In the genomic region with DNA sequence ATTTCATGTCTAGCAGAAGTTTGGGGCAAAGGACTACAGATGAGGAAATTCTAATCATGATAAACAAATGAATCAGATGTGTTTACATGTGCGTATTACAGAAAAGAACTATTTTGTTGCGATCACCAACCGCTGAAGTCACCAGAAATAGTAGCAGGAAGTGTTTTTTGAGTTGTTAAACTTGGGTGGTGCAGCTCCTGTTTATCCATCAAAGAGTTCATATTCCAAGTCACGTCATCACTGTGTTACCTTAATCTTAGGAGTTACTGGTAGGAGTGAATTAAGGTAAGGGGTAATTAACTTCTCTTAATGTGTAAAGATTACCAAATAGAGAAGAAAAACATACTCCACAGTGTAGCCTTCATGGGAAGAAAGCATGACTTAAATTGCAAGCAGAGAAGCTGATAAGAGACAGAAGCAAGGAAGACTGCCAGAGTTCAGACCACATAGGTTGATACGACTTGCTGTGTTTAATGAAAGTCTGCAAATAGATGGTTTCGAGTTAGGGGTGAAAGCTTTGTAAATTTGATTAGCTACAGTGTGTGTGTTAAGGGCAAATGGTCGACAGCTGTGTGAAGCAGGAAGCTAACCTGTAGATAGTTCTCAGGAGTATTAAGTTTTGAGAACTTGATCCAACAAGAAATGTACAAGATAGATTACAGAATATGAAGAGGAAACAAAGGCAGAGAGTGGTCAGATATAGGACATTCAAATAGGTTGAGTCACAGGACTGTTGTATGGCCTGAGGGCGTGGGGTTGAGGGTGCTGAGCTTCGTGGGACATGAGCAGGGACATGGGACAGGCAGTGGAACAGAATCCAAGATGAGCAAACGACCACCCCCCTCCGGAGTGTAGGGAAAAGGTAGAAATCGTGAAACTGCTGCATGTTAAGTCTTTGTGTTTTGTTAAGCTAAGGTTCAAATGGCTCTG, we compare ENCODE assay signal across 8 mouse cellular contexts. TPM values are rescaled to one million over a fixed set of nuclear protein-coding genes. Genes with fewer than 3 reads are reported as not detected.
DNase-seq lines count a peak whose midpoint lies in the region; ATAC-seq and TF ChIP-seq lines count a peak whose summit lies in the region.

No protein-coding gene starts in this region.

- peaks cover 9% of the 10 kb centered on the region for H3K4me1 ChIP-seq in kidney, postnatal 0 days (replicated peaks; ENCODE audit: insufficient read depth, low read length)
- H3K4me1 ChIP-seq in brown adipose tissue, adult 24 weeks (ENCODE audit: control insufficient read depth, insufficient read depth, insufficient read length, low read length): 0 out of 2 replicates have a peak, but pooled peaks cover 2% of the 10 kb centered on the region
- no peaks in the 10 kb centered on the region; the same call in 1 of the 2 replicates for H3K4me1 ChIP-seq in hindbrain, postnatal 0 days (ENCODE audit: insufficient read depth, low read length)
- no peaks in the 10 kb centered on the region for H3K4me1 ChIP-seq in midbrain, postnatal 0 days (ENCODE audit: insufficient read depth, low read length)

- no peak for ATAC-seq in kidney, postnatal 0 days (replicated peaks; ENCODE audit: low FRiP score, low read depth)
- ATAC-seq in hindbrain, postnatal 0 days: no peak
- no peak for ATAC-seq in midbrain, postnatal 0 days (ENCODE audit: low FRiP score)

- H3K27me3 ChIP-seq in kidney, postnatal 0 days (ENCODE audit: insufficient read depth, low read length): no peaks in the 10 kb centered on the region
- no peaks in the 10 kb centered on the region for H3K27me3 ChIP-seq in hindbrain, postnatal 0 days (ENCODE audit: insufficient read depth, low read length)
- no peaks in the 10 kb centered on the region for H3K27me3 ChIP-seq in midbrain, postnatal 0 days (ENCODE audit: insufficient read depth, low read length)

- peak; percentile 11 for DNase-seq in kidney, postnatal 0 days (ENCODE audit: low spot score)
- no peak for DNase-seq in kidney, postnatal 14 days
- no peak for DNase-seq in hindbrain, postnatal 0 days (ENCODE audit: low spot score)
- DNase-seq in midbrain, postnatal 0 days (ENCODE audit: low spot score): no peak
- DNase-seq in layer of hippocampus, adult 18-20 months (ENCODE audit: low spot score in 2 of 2): no peak
- DNase-seq in urinary bladder, postnatal 10 days (ENCODE audit: low spot score): no peak
- DNase-seq in kidney, adult 18-20 months: no peak

- peak overlapping the region; percentile 73 for H3K4me3 ChIP-seq in kidney, postnatal 0 days (replicated peaks; ENCODE audit: low read depth, low read length)
- peak overlapping the region; percentile 95; the same call in 1 of the 2 replicates for H3K4me3 ChIP-seq in brown adipose tissue, adult 24 weeks (ENCODE audit: insufficient read depth, low read depth, low read length)
- H3K4me3 ChIP-seq in hindbrain, postnatal 0 days (ENCODE audit: low read length): peak overlapping the region; percentile 82
- peak overlapping the region; percentile 45 for H3K4me3 ChIP-seq in midbrain, postnatal 0 days (ENCODE audit: low read depth, low read length)

- no peaks in the 10 kb centered on the region for H3K9me3 ChIP-seq in kidney, postnatal 0 days (replicated peaks; ENCODE audit: low read length)
- H3K9me3 ChIP-seq in hindbrain, postnatal 0 days (ENCODE audit: low read length): no peaks in the 10 kb centered on the region
- H3K9me3 ChIP-seq in midbrain, postnatal 0 days (ENCODE audit: low read length): no peaks in the 10 kb centered on the region

- H3K4me2 ChIP-seq in kidney, postnatal 0 days (ENCODE audit: low read length): peak overlapping the region; percentile 70
- peak overlapping the region; percentile 64 for H3K4me2 ChIP-seq in hindbrain, postnatal 0 days (ENCODE audit: low read depth, low read length)
- peak overlapping the region; percentile 54 for H3K4me2 ChIP-seq in midbrain, postnatal 0 days (ENCODE audit: low read depth, low read length, poor library complexity, severe bottlenecking)

- 0 out of 2 replicates have a peak overlapping the region, but pooled peaks have one; percentile 6 for H3K27ac ChIP-seq in kidney, postnatal 0 days
- H3K27ac ChIP-seq in brown adipose tissue, adult 24 weeks (replicated peaks; ENCODE audit: low read depth, low read length): no peak overlapping the region
- H3K27ac ChIP-seq in hindbrain, postnatal 0 days: no peak overlapping the region
- H3K27ac ChIP-seq in midbrain, postnatal 0 days (ENCODE audit: low read depth, low read length): no peak overlapping the region

- TF ChIP-seq CTCF in kidney, postnatal 0 days (IDR thresholded peaks at IDR 0.05; ENCODE audit: low read depth): no peak
- no peak for TF ChIP-seq CTCF in hindbrain, postnatal 0 days (IDR thresholded peaks at IDR 0.05; ENCODE audit: low read depth)
- no peak for TF ChIP-seq CTCF in midbrain, postnatal 0 days (IDR thresholded peaks at IDR 0.05)

- peak overlapping the region; percentile 70; the same call in 1 of the 2 replicates for H3K9ac ChIP-seq in kidney, postnatal 0 days (ENCODE audit: low read depth, low read length)
- peak overlapping the region; percentile 62 for H3K9ac ChIP-seq in hindbrain, postnatal 0 days (replicated peaks; ENCODE audit: low read length)
- peak overlapping the region; percentile 45 for H3K9ac ChIP-seq in midbrain, postnatal 0 days (replicated peaks; ENCODE audit: low read length, poor library complexity, severe bottlenecking)

- WGBS in kidney, postnatal 0 days: 43% methylated on average over 12 of the region's 12 CpGs
- 56% methylated on average over 12 of the region's 12 CpGs for WGBS in hindbrain, postnatal 0 days
- 61% methylated on average over 12 of the region's 12 CpGs for WGBS in midbrain, postnatal 0 days

- peaks cover 18% of the 10 kb centered on the region for H3K36me3 ChIP-seq in kidney, postnatal 0 days (ENCODE audit: insufficient read depth, low read length)
- peaks cover 21% of the 10 kb centered on the region; the same call in 1 of the 2 replicates for H3K36me3 ChIP-seq in hindbrain, postnatal 0 days (ENCODE audit: insufficient read depth, low read length)
- H3K36me3 ChIP-seq in midbrain, postnatal 0 days (ENCODE audit: insufficient read depth, low read length): peaks cover 23% of the 10 kb centered on the region

RNA-seq across cellular contexts. Expression of a gene that starts 1.0 kb away (rescaled TPM):
- 21.1 and 24.1 TPM in 2 replicates for polyA plus RNA-seq in kidney, postnatal 0 days (2015; fragmentation: Nextera tagmentation; extraction: Ambion mirVana)
- 4.9 and 6.6 TPM in 2 replicates for polyA plus RNA-seq in brown adipose tissue, adult 24 weeks (2012; ENCODE audit: insufficient read depth, insufficient read length, missing spikeins)
- total RNA-seq in hindbrain, postnatal 0 days (2014; rRNA removed): 8.3 and 12.0 TPM in 2 replicates
- polyA plus RNA-seq in hindbrain, postnatal 0 days (2015; fragmentation: Nextera tagmentation; extraction: Ambion mirVana): 17.5 and 18.5 TPM in 2 replicates
- total RNA-seq in midbrain, postnatal 0 days (2014; rRNA removed): 13.5 and 17.7 TPM in 2 replicates
- polyA plus RNA-seq in midbrain, postnatal 0 days (2015; fragmentation: Nextera tagmentation; extraction: Ambion mirVana): 18.2 and 20.3 TPM in 2 replicates
- total RNA-seq in layer of hippocampus, adult 18-20 months (2021): 10 to 100 TPM; 13.2 to 14.4 TPM

RNA-seq across cellular contexts. Expression of a gene that starts 23.7 kb away (rescaled TPM):
- polyA plus RNA-seq in kidney, postnatal 0 days (2015; fragmentation: Nextera tagmentation; extraction: Ambion mirVana): 0.09 and 0.10 TPM in 2 replicates
- not detected in 2 replicates for polyA plus RNA-seq in brown adipose tissue, adult 24 weeks (2012; ENCODE audit: insufficient read depth, insufficient read length, missing spikeins)
- total RNA-seq in hindbrain, postnatal 0 days (2014; rRNA removed): 1.3 TPM in 2 replicates
- 0.96 and 1.0 TPM in 2 replicates for polyA plus RNA-seq in hindbrain, postnatal 0 days (2015; fragmentation: Nextera tagmentation; extraction: Ambion mirVana)
- 0.05 and 0.66 TPM in 2 replicates for total RNA-seq in midbrain, postnatal 0 days (2014; rRNA removed)
- polyA plus RNA-seq in midbrain, postnatal 0 days (2015; fragmentation: Nextera tagmentation; extraction: Ambion mirVana): 0.51 and 0.60 TPM in 2 replicates
- total RNA-seq in layer of hippocampus, adult 18-20 months (2021): not detected

RNA-seq across cellular contexts. Expression of a gene that starts 40.4 kb away (rescaled TPM):
- 14.9 and 17.1 TPM in 2 replicates for polyA plus RNA-seq in kidney, postnatal 0 days (2015; fragmentation: Nextera tagmentation; extraction: Ambion mirVana)
- 11.9 and 12.5 TPM in 2 replicates for polyA plus RNA-seq in brown adipose tissue, adult 24 weeks (2012; ENCODE audit: insufficient read depth, insufficient read length, missing spikeins)
- total RNA-seq in hindbrain, postnatal 0 days (2014; rRNA removed): 17.4 and 25.4 TPM in 2 replicates
- polyA plus RNA-seq in hindbrain, postnatal 0 days (2015; fragmentation: Nextera tagmentation; extraction: Ambion mirVana): 16.6 and 17.6 TPM in 2 replicates
- 12.8 and 16.8 TPM in 2 replicates for total RNA-seq in midbrain, postnatal 0 days (2014; rRNA removed)
- polyA plus RNA-seq in midbrain, postnatal 0 days (2015; fragmentation: Nextera tagmentation; extraction: Ambion mirVana): 16.2 and 18.7 TPM in 2 replicates
- 10 to 100 TPM; 22.9 to 28.0 TPM for total RNA-seq in layer of hippocampus, adult 18-20 months (2021)

RNA-seq across cellular contexts. Expression of a gene that starts 40.6 kb away (rescaled TPM):
- 68.7 and 79.5 TPM in 2 replicates for polyA plus RNA-seq in kidney, postnatal 0 days (2015; fragmentation: Nextera tagmentation; extraction: Ambion mirVana)
- polyA plus RNA-seq in brown adipose tissue, adult 24 weeks (2012; ENCODE audit: insufficient read depth, insufficient read length, missing spikeins): 19.0 and 22.6 TPM in 2 replicates
- total RNA-seq in hindbrain, postnatal 0 days (2014; rRNA removed): 36.4 and 49.7 TPM in 2 replicates
- polyA plus RNA-seq in hindbrain, postnatal 0 days (2015; fragmentation: Nextera tagmentation; extraction: Ambion mirVana): 62.2 and 65.6 TPM in 2 replicates
- total RNA-seq in midbrain, postnatal 0 days (2014; rRNA removed): 46.3 and 52.9 TPM in 2 replicates
- 72.7 and 74.6 TPM in 2 replicates for polyA plus RNA-seq in midbrain, postnatal 0 days (2015; fragmentation: Nextera tagmentation; extraction: Ambion mirVana)
- 10 to 100 TPM; 32.1 to 32.8 TPM for total RNA-seq in layer of hippocampus, adult 18-20 months (2021)

RNA-seq across cellular contexts. Expression of a gene that starts 48.2 kb away (rescaled TPM):
- 0.33 and 0.51 TPM in 2 replicates for polyA plus RNA-seq in kidney, postnatal 0 days (2015; fragmentation: Nextera tagmentation; extraction: Ambion mirVana)
- polyA plus RNA-seq in brown adipose tissue, adult 24 weeks (2012; ENCODE audit: insufficient read depth, insufficient read length, missing spikeins): not detected in 2 replicates
- not detected in 2 replicates for total RNA-seq in hindbrain, postnatal 0 days (2014; rRNA removed)
- polyA plus RNA-seq in hindbrain, postnatal 0 days (2015; fragmentation: Nextera tagmentation; extraction: Ambion mirVana): 0.21 and 0.41 TPM in 2 replicates
- not detected in 2 replicates for total RNA-seq in midbrain, postnatal 0 days (2014; rRNA removed)
- polyA plus RNA-seq in midbrain, postnatal 0 days (2015; fragmentation: Nextera tagmentation; extraction: Ambion mirVana): 0.31 TPM in 1 of 2 replicates, not detected in the other
- not detected for total RNA-seq in layer of hippocampus, adult 18-20 months (2021)

Comparison
In these comparisons a context has a peak if more than half of its experiments do, and no peak if none do; other contexts are left out.
1. H3K4me3 ChIP-seq: peak in every context shown above with its lines; median percentile 95 in brown adipose tissue, adult 24 weeks; 82 in hindbrain, postnatal 0 days; 73 in kidney, postnatal 0 days; 45 in midbrain, postnatal 0 days.